Mouse (Mus musculus) stomach, embryonic 14.5 days (tissue): Measurements from ENCODE around the gene Erbb4. TPM values are rescaled to one million over a fixed set of nuclear protein-coding genes. Genes with fewer than 3 reads are reported as not detected.
"Not testable (repeated sequence)": the region's sequence is repeated elsewhere in the genome, so short reads cannot be mapped to it uniquely, and the experiment has no call there.

Experiments
- ATAC-seq: fragments of 200-750 bp; cut with Nextera tagmentation; 2 replicates; pipeline ENCODE4 v1.8.0; 2017; ENCODE audit warnings: low read depth, moderate TSS enrichment; ENCODE audit not compliant: insufficient number of reproducible peaks, insufficient read depth, low FRiP score
- H3K27ac ChIP-seq: fragments of 300-500 bp; sonication (generic); 2 replicates; pipeline ENCODE4 v1.5.1; 2014; ENCODE audit warnings: mild to moderate bottlenecking, low read length, moderate library complexity, mixed read lengths
- H3K27me3 ChIP-seq: fragments of 300-500 bp; sonication (generic); 2 replicates; pipeline ENCODE4 v1.6.1; 2014; ENCODE audit warnings: low read length, control low read depth, mixed read lengths; ENCODE audit not compliant: control insufficient read depth, insufficient read depth
- H3K36me3 ChIP-seq: fragments of 300-500 bp; sonication (generic); 2 replicates; pipeline ENCODE4 v1.6.1; 2014; ENCODE audit warnings: mild to moderate bottlenecking, control low read depth, low read length, moderate library complexity, mixed read lengths; ENCODE audit not compliant: control insufficient read depth, insufficient read depth
- H3K4me1 ChIP-seq: fragments of 300-500 bp; sonication (generic); 2 replicates; pipeline ENCODE4 v1.6.1; 2014; ENCODE audit warnings: low read length, control low read depth, mixed read lengths; ENCODE audit not compliant: control insufficient read depth, insufficient read depth
- H3K4me2 ChIP-seq: fragments of 300-500 bp; sonication (generic); replicated peaks from 2 replicates; pipeline ENCODE4 v1.6.1; 2014; ENCODE audit warnings: low read depth, low read length, control low read depth
- H3K4me3 ChIP-seq: fragments of 300-500 bp; sonication (generic); 2 replicates; pipeline ENCODE4 v1.5.1; 2014; ENCODE audit warnings: low read depth, low read length, control low read depth
- H3K9ac ChIP-seq: fragments of 300-500 bp; sonication (generic); replicated peaks from 2 replicates; pipeline ENCODE4 v1.6.1; 2014; ENCODE audit warnings: low read depth, mild to moderate bottlenecking, control low read depth, low read length, moderate library complexity, mixed read lengths
- H3K9me3 ChIP-seq: fragments of 300-500 bp; sonication (generic); 2 replicates; pipeline ENCODE4 v1.6.1; 2016; ENCODE audit warnings: low read depth, low read length, control low read depth; ENCODE audit not compliant: control insufficient read depth
- WGBS: fragments of 180-500 bp; shearing (Covaris S2); extraction: QIAGEN DNeasy Blood & Tissue Kit; methylation state at CpG from one replicate; pipeline ENCODE4 v1.1.7; 2014; 5-methylcytosine and 5-hydroxymethylcytosine counted together
- polyA plus RNA-seq: library from polyadenylated mRNA; unstranded; fragments of >200 nt; fragmentation: Nextera tagmentation; extraction: Ambion mirVana; gene quantifications from 2 replicates; pipeline ENCODE4 v1.2.1, GENCODE M21; 2014

Erbb4 gene
- polyA plus RNA-seq, 1 experiment from 2014 or later = 0.58 TPM

GRCm38 (mm10) chr1:68787409-68788015 lies 320.3 kb downstream of the Erbb4 start:
- Histone ChIP-seq H3K4me1 (no peaks in the 10 kb centered on the region), H3K27ac (no peak overlapping the region), H3K9me3 (no peaks in the 10 kb centered on the region), H3K27me3 (0 out of 2 replicates have a peak, but pooled peaks cover 2% of the 10 kb centered on the region), H3K4me3 (no peak overlapping the region), H3K36me3 (no peaks in the 10 kb centered on the region), H3K4me2 (no peak overlapping the region), H3K9ac (no peak overlapping the region)
- WGBS = 17% methylated on average over 4 of the region's 4 CpGs
- ATAC-seq = no peak

GRCm38 (mm10) chr1:68780653-68781052 lies 327.2 kb downstream of the Erbb4 start:
- Histone ChIP-seq H3K27ac (no peak overlapping the region), H3K4me2 (no peak overlapping the region), H3K36me3 (no peaks in the 10 kb centered on the region), H3K9ac (no peak overlapping the region), H3K27me3 (no peaks in the 10 kb centered on the region), H3K9me3 (no peaks in the 10 kb centered on the region), H3K4me3 (no peak overlapping the region), H3K4me1 (no peaks in the 10 kb centered on the region)
- no peak for ATAC-seq
- 19% methylated on average over 2 of the region's 2 CpGs for whole genome bisulfite sequencing

- no peaks in the 10 kb centered on the region for H3K36me3 ChIP-seq
- 81% methylated on average over 1 of the region's 1 CpGs for WGBS
- H3K9me3 ChIP-seq = no peaks in the 10 kb centered on the region
- no peak overlapping the region for H3K4me3 ChIP-seq
- ATAC-seq = no peak
- H3K4me2 ChIP-seq = no peak overlapping the region
- no peak overlapping the region for H3K27ac ChIP-seq
- no peak overlapping the region for H3K9ac ChIP-seq
- no peaks in the 10 kb centered on the region for H3K27me3 ChIP-seq
- no peaks in the 10 kb centered on the region for H3K4me1 ChIP-seq
Measured at GRCm38 (mm10) chr1:68780032-68780431, 327.8 kb downstream of the Erbb4 start.

- not testable (repeated sequence) for H3K27ac ChIP-seq, H3K4me1 ChIP-seq, H3K27me3 ChIP-seq, H3K36me3 ChIP-seq, H3K4me3 ChIP-seq, H3K9ac ChIP-seq, H3K4me2 ChIP-seq, H3K9me3 ChIP-seq, ATAC-seq
Measured at GRCm38 (mm10) chr1:68766095-68766494, 341.8 kb downstream of the Erbb4 start.

- no peak for ATAC-seq
- Histone ChIP-seq H3K27me3 (no peaks in the 10 kb centered on the region), H3K4me2 (no peak overlapping the region), H3K27ac (no peak overlapping the region), H3K4me3 (no peak overlapping the region), H3K9ac (no peak overlapping the region), H3K9me3 (no peaks in the 10 kb centered on the region), H3K36me3 (no peaks in the 10 kb centered on the region), H3K4me1 (no peaks in the 10 kb centered on the region)
- 87% methylated on average over 5 of the region's 5 CpGs for WGBS
Measured at GRCm38 (mm10) chr1:68762456-68762855, 345.4 kb downstream of the Erbb4 start.

- H3K4me2 ChIP-seq = no peak overlapping the region
- no peak overlapping the region for H3K27ac ChIP-seq
- ATAC-seq = no peak
- 5% methylated on average over 1 of the region's 1 CpGs for WGBS
- H3K4me3 ChIP-seq = no peak overlapping the region
- no peaks in the 10 kb centered on the region for H3K9me3 ChIP-seq
- H3K9ac ChIP-seq = no peak overlapping the region
- H3K27me3 ChIP-seq = no peaks in the 10 kb centered on the region
- no peaks in the 10 kb centered on the region for H3K4me1 ChIP-seq
- no peaks in the 10 kb centered on the region for H3K36me3 ChIP-seq
Measured at GRCm38 (mm10) chr1:68748976-68749375, 358.9 kb downstream of the Erbb4 start.

DNA sequence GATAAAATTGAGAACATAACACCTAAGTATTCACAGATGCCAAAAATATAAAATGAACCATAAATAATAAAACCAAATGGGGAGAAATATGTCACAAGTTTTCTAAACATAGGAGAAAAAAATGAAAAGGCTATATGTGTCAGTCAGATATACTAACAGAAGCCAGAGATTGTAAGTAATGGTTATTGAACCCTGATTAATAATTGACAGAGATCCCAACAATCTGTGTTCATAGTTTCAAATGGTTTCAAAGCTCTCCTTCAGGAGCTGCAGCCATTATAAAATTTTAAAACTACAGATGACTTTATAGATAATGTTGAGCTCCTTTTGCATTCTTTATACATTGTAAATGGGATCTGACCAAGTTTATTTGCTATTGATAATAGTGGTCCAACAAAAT lies 426.4 kb downstream of the Erbb4 start:
- H3K9ac ChIP-seq = no peak overlapping the region
- no peak for ATAC-seq

GRCm38 (mm10) chr1:68674667-68675066 lies 433.2 kb downstream of the Erbb4 start:
- Histone ChIP-seq H3K36me3 (no peaks in the 10 kb centered on the region), H3K27me3 (no peaks in the 10 kb centered on the region), H3K9ac (no peak overlapping the region), H3K4me3 (no peak overlapping the region), H3K9me3 (no peaks in the 10 kb centered on the region), H3K4me2 (no peak overlapping the region), H3K4me1 (no peaks in the 10 kb centered on the region), H3K27ac (no peak overlapping the region)
- WGBS = 79% methylated on average over 4 of the region's 4 CpGs
- no peak for ATAC-seq

More for the DNA sequence above, 426.4 kb downstream of the Erbb4 start:
- H3K9me3 ChIP-seq = no peaks in the 10 kb centered on the region
- no peak overlapping the region for H3K27ac ChIP-seq
- no peaks in the 10 kb centered on the region for H3K27me3 ChIP-seq
- H3K36me3 ChIP-seq = no peaks in the 10 kb centered on the region
- no peaks in the 10 kb centered on the region for H3K4me1 ChIP-seq
- no peak overlapping the region for H3K4me2 ChIP-seq
- H3K4me3 ChIP-seq = no peak overlapping the region
